Mouse (Mus musculus): ENCODE measurements at regions not wholly inside any gene's neighbourhood (a gene's known extent, or its start where the extent isn't known, plus 50 kb on each side); places are given as distances from the start of the nearest gene placed in this dataset.

GRCm38 (mm10) chr7:128885551-128885950 is 140.8 kb downstream of the Sec23ip start:
- no peak for ATAC-seq (replicated peaks; ENCODE audit: insufficient number of reproducible peaks, insufficient read depth, low FRiP score, low read depth)
- H3K9ac ChIP-seq = no peak overlapping the region
- 81% methylated on average over 4 of the region's 4 CpGs for WGBS
- no peak overlapping the region for H3K27ac ChIP-seq
- H3K4me2 ChIP-seq = no peak overlapping the region
- no peaks in the 10 kb centered on the region for H3K9me3 ChIP-seq (replicated peaks)
- H3K4me3 ChIP-seq = no peak overlapping the region
- H3K36me3 ChIP-seq = no peaks in the 10 kb centered on the region
- no peaks in the 10 kb centered on the region for H3K4me1 ChIP-seq (replicated peaks)
- no peaks in the 10 kb centered on the region for H3K27me3 ChIP-seq

- ATAC-seq (replicated peaks; ENCODE audit: insufficient number of reproducible peaks, insufficient read depth, low FRiP score, low read depth) = no peak
- Histone ChIP-seq H3K4me3 (no peak overlapping the region), H3K27ac (no peak overlapping the region), H3K9ac (no peak overlapping the region), H3K4me2 (no peak overlapping the region), H3K27me3 (no peaks in the 10 kb centered on the region), H3K9me3 (replicated peaks) (no peaks in the 10 kb centered on the region), H3K36me3 (no peaks in the 10 kb centered on the region), H3K4me1 (replicated peaks) (no peaks in the 10 kb centered on the region)
- 75% methylated on average over 4 of the region's 4 CpGs for WGBS
Observed at GRCm38 (mm10) chr7:128910134-128910533, 165.4 kb downstream of the Sec23ip start.

- H3K27me3 ChIP-seq = no peaks in the 10 kb centered on the region
- H3K4me1 ChIP-seq (replicated peaks) = no peaks in the 10 kb centered on the region
- H3K9ac ChIP-seq = no peak overlapping the region
- H3K9me3 ChIP-seq (replicated peaks) = no peaks in the 10 kb centered on the region
- H3K4me3 ChIP-seq = no peak overlapping the region
- H3K36me3 ChIP-seq = no peaks in the 10 kb centered on the region
- H3K27ac ChIP-seq = no peak overlapping the region
- 35% methylated on average over 6 of the region's 6 CpGs for WGBS
- no peak for ATAC-seq (replicated peaks; ENCODE audit: insufficient number of reproducible peaks, insufficient read depth, low FRiP score, low read depth)
- no peak overlapping the region for H3K4me2 ChIP-seq
Observed at GRCm38 (mm10) chr7:128937976-128938730, 193.4 kb downstream of the Sec23ip start.

- Histone ChIP-seq H3K9me3 (replicated peaks) (no peaks in the 10 kb centered on the region), H3K27ac (no peak overlapping the region), H3K4me2 (no peak overlapping the region), H3K27me3 (no peaks in the 10 kb centered on the region), H3K36me3 (no peaks in the 10 kb centered on the region), H3K4me3 (no peak overlapping the region), H3K9ac (no peak overlapping the region), H3K4me1 (replicated peaks) (no peaks in the 10 kb centered on the region)
- no peak for ATAC-seq (replicated peaks; ENCODE audit: insufficient number of reproducible peaks, insufficient read depth, low FRiP score, low read depth)
- 79% methylated on average over 5 of the region's 5 CpGs for WGBS
Observed at GRCm38 (mm10) chr7:128960575-128960974, 215.8 kb downstream of the Sec23ip start.

- Histone ChIP-seq H3K4me1 (replicated peaks) (no peaks in the 10 kb centered on the region), H3K9ac (no peak overlapping the region), H3K27me3 (no peaks in the 10 kb centered on the region), H3K9me3 (replicated peaks) (no peaks in the 10 kb centered on the region), H3K4me2 (no peak overlapping the region), H3K36me3 (no peaks in the 10 kb centered on the region), H3K27ac (no peak overlapping the region), H3K4me3 (no peak overlapping the region)
- no peak for ATAC-seq (replicated peaks; ENCODE audit: insufficient number of reproducible peaks, insufficient read depth, low FRiP score, low read depth)
- 77% methylated on average over 3 of the region's 4 CpGs for WGBS
Observed at GRCm38 (mm10) chr7:128979904-128980303, 235.2 kb downstream of the Sec23ip start.

GRCm38 (mm10) chr7:128980827-128981226 is 236.1 kb downstream of the Sec23ip start:
- Histone ChIP-seq H3K4me3 (no peak overlapping the region), H3K9me3 (replicated peaks) (no peaks in the 10 kb centered on the region), H3K4me2 (no peak overlapping the region), H3K4me1 (replicated peaks) (no peaks in the 10 kb centered on the region), H3K27me3 (no peaks in the 10 kb centered on the region), H3K27ac (no peak overlapping the region), H3K36me3 (no peaks in the 10 kb centered on the region), H3K9ac (no peak overlapping the region)
- 58% methylated on average over 7 of the region's 7 CpGs for WGBS
- no peak for ATAC-seq (replicated peaks; ENCODE audit: insufficient number of reproducible peaks, insufficient read depth, low FRiP score, low read depth)

GRCm38 (mm10) chr7:128998759-128999158 is 254.0 kb downstream of the Sec23ip start:
- no peak overlapping the region for H3K27ac ChIP-seq
- H3K9me3 ChIP-seq (replicated peaks) = no peaks in the 10 kb centered on the region
- no peaks in the 10 kb centered on the region for H3K4me1 ChIP-seq (replicated peaks)
- ATAC-seq (replicated peaks; ENCODE audit: insufficient number of reproducible peaks, insufficient read depth, low FRiP score, low read depth) = no peak
- H3K9ac ChIP-seq = no peak overlapping the region
- H3K4me3 ChIP-seq = no peak overlapping the region
- no peaks in the 10 kb centered on the region for H3K36me3 ChIP-seq
- 62% methylated on average over 4 of the region's 4 CpGs for WGBS
- H3K4me2 ChIP-seq = no peak overlapping the region
- no peaks in the 10 kb centered on the region for H3K27me3 ChIP-seq

- H3K27me3 ChIP-seq = no peaks in the 10 kb centered on the region
- no peak overlapping the region for H3K9ac ChIP-seq
- no peak overlapping the region for H3K4me3 ChIP-seq
- H3K4me2 ChIP-seq = no peak overlapping the region
- no peaks in the 10 kb centered on the region for H3K36me3 ChIP-seq
- WGBS = 66% methylated on average over 5 of the region's 5 CpGs
- no peak for ATAC-seq (replicated peaks; ENCODE audit: insufficient number of reproducible peaks, insufficient read depth, low FRiP score, low read depth)
- no peak overlapping the region for H3K27ac ChIP-seq
- H3K9me3 ChIP-seq (replicated peaks) = no peaks in the 10 kb centered on the region
- H3K4me1 ChIP-seq (replicated peaks) = no peaks in the 10 kb centered on the region
Observed at GRCm38 (mm10) chr7:129002419-129002818, 254.4 kb upstream of the Plpp4 start.

- Histone ChIP-seq H3K4me3 (no peak overlapping the region), H3K36me3 (no peaks in the 10 kb centered on the region), H3K4me1 (replicated peaks) (no peaks in the 10 kb centered on the region), H3K9ac (no peak overlapping the region), H3K4me2 (no peak overlapping the region), H3K27ac (no peak overlapping the region), H3K27me3 (no peaks in the 10 kb centered on the region), H3K9me3 (replicated peaks) (no peaks in the 10 kb centered on the region)
- WGBS = 59% methylated on average over 1 of the region's 1 CpGs
- ATAC-seq (replicated peaks; ENCODE audit: insufficient number of reproducible peaks, insufficient read depth, low FRiP score, low read depth) = no peak
Observed at GRCm38 (mm10) chr7:129003150-129003549, 253.7 kb upstream of the Plpp4 start.

GRCm38 (mm10) chr7:129016353-129016752 is 240.5 kb upstream of the Plpp4 start:
- H3K9ac ChIP-seq = no peak overlapping the region
- no peaks in the 10 kb centered on the region for H3K4me1 ChIP-seq (replicated peaks)
- 81% methylated on average over 6 of the region's 6 CpGs for WGBS
- no peaks in the 10 kb centered on the region for H3K27me3 ChIP-seq
- H3K36me3 ChIP-seq = no peaks in the 10 kb centered on the region
- H3K9me3 ChIP-seq (replicated peaks) = no peaks in the 10 kb centered on the region
- H3K4me2 ChIP-seq = no peak overlapping the region
- H3K4me3 ChIP-seq = no peak overlapping the region
- no peak overlapping the region for H3K27ac ChIP-seq
- no peak for ATAC-seq (replicated peaks; ENCODE audit: insufficient number of reproducible peaks, insufficient read depth, low FRiP score, low read depth)

GRCm38 (mm10) chr7:129027116-129027515 is 229.7 kb upstream of the Plpp4 start:
- Histone ChIP-seq H3K36me3 (no peaks in the 10 kb centered on the region), H3K4me3 (no peak overlapping the region), H3K4me2 (no peak overlapping the region), H3K27ac (no peak overlapping the region), H3K4me1 (replicated peaks) (no peaks in the 10 kb centered on the region), H3K27me3 (no peaks in the 10 kb centered on the region), H3K9me3 (replicated peaks) (no peaks in the 10 kb centered on the region), H3K9ac (no peak overlapping the region)
- no peak for ATAC-seq (replicated peaks; ENCODE audit: insufficient number of reproducible peaks, insufficient read depth, low FRiP score, low read depth)
- WGBS = 63% methylated on average over 2 of the region's 2 CpGs

GRCm38 (mm10) chr7:129048023-129048422 is 208.8 kb upstream of the Plpp4 start:
- Histone ChIP-seq H3K9ac (no peak overlapping the region), H3K27me3 (no peaks in the 10 kb centered on the region), H3K4me2 (no peak overlapping the region), H3K4me1 (replicated peaks) (no peaks in the 10 kb centered on the region), H3K4me3 (no peak overlapping the region), H3K36me3 (no peaks in the 10 kb centered on the region), H3K27ac (no peak overlapping the region), H3K9me3 (replicated peaks) (no peaks in the 10 kb centered on the region)
- no peak for ATAC-seq (replicated peaks; ENCODE audit: insufficient number of reproducible peaks, insufficient read depth, low FRiP score, low read depth)
- 52% methylated on average over 5 of the region's 5 CpGs for WGBS

All from heart, embryonic 15.5 days (tissue).